Mouse (Mus musculus) lung, embryonic 15.5 days (tissue): ENCODE data around the gene Ripor2. TPM values are rescaled to one million over a fixed set of nuclear protein-coding genes. Genes with fewer than 3 reads are reported as not detected.
"Not testable (repeated sequence)": the region's sequence is repeated elsewhere in the genome, so short reads cannot be mapped to it uniquely, and the experiment has no call there.

Source experiments
- ATAC-seq: fragments of 200-750 bp; cut with Nextera tagmentation; 2 replicates; pipeline ENCODE4 v1.8.0; 2017; ENCODE audit warnings: moderate number of reproducible peaks, borderline replicate concordance; ENCODE audit not compliant: low FRiP score, low TSS enrichment; ENCODE audit errors: extremely low read depth
- H3K27ac ChIP-seq: fragments of 300-500 bp; sonication (generic); 2 replicates; pipeline ENCODE4 v1.5.1; 2015; ENCODE audit warnings: moderate library complexity, mild to moderate bottlenecking, inconsistent platforms
- H3K27me3 ChIP-seq: fragments of 300-500 bp; sonication (generic); 2 replicates; pipeline ENCODE4 v1.6.1; 2015; ENCODE audit warnings: inconsistent platforms
- H3K36me3 ChIP-seq: fragments of 300-500 bp; sonication (generic); 2 replicates; pipeline ENCODE4 v1.6.1; 2015; ENCODE audit warnings: inconsistent platforms
- H3K4me1 ChIP-seq: fragments of 300-500 bp; sonication (generic); 2 replicates; pipeline ENCODE4 v1.6.1; 2015; ENCODE audit warnings: inconsistent platforms
- H3K4me2 ChIP-seq: fragments of 300-500 bp; sonication (generic); 2 replicates; pipeline ENCODE4 v1.6.1; 2015; ENCODE audit warnings: inconsistent platforms, mild to moderate bottlenecking, moderate library complexity
- H3K4me3 ChIP-seq: fragments of 300-500 bp; sonication (generic); 2 replicates; pipeline ENCODE4 v1.5.1; 2015; ENCODE audit warnings: mild to moderate bottlenecking, inconsistent platforms
- H3K9ac ChIP-seq: fragments of 300-500 bp; sonication (generic); 2 replicates; pipeline ENCODE4 v1.6.1; 2015; ENCODE audit warnings: inconsistent platforms
- H3K9me3 ChIP-seq: fragments of 300-500 bp; sonication (generic); 2 replicates; pipeline ENCODE4 v1.6.1; 2016; ENCODE audit warnings: inconsistent platforms
- WGBS: fragments of 180-500 bp; shearing (Covaris S2); methylation state at CpG from one replicate; pipeline ENCODE4 v1.1.7; 2015; 5-methylcytosine and 5-hydroxymethylcytosine counted together
- polyA plus RNA-seq: library from polyadenylated mRNA; unstranded; fragments of >200 nt; fragmentation: Nextera tagmentation; extraction: Ambion mirVana; gene quantifications from 2 replicates; pipeline ENCODE4 v1.2.1, GENCODE M21; 2015

The Ripor2 gene
- polyA plus RNA-seq, 1 experiment from 2014 or later, result 5.4 TPM

DNA sequence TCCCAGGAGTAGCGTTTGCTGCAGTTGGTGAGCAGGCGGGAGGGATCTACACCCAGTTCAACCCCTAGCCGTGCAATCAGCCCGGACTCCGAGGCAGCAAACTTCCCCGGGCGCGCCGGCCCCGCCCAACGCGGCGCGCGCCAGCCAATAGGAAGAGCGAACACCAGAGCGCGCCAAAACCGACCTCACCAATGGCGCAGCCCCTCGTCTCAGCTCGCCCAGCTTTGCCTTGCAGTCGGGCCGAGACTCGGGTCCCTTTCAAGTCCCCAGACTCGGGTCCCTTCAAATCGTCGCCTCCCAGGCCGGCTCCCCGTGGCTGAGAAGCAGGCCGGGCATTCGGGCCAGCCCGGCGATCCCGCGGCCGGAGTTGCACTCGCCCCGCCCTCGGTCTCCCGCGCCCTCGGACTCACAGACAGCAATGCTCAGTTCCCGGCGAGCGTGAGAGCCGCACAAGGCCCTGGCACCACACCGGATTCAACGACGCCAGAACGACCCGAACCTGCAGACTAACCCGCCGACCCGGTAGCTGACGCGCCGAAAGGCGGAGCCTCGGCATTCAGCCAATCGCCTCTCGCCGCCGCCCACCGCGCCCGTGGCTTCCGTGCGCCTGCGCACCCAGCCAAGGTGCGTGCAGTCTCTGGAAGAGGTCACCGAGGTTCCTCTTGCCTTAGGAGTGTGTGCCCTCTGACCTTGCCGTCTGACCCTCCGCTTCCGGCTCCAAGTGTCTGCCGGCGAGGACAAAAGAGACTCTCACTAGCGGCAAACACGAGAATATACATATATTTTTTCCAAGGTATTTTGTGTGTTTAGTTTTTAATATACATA lies 179.6 kb downstream of the Ripor2 start, which contains the start of gene Gmnn:
Gene Gmnn (minus strand): TSS at position 521 of the 825 bp plus-strand sequence.
- Histone ChIP-seq H3K27me3 (no peaks in the 10 kb centered on the region), H3K4me2 (peak within 1 kb of the TSS; percentile 66), H3K27ac (peak within 1 kb of the TSS; percentile 97), H3K36me3 (peaks cover 16% of the 10 kb centered on the region), H3K9me3 (no peaks in the 10 kb centered on the region), H3K9ac (peak within 1 kb of the TSS; percentile 87), H3K4me3 (peak within 1 kb of the TSS; percentile 87), H3K4me1 (peaks cover 14% of the 10 kb centered on the region; the same call in 1 of the 2 replicates)
- under 1% methylated on average over 79 of the region's 79 CpGs for WGBS
- ATAC-seq, result peak; percentile 99

DNA sequence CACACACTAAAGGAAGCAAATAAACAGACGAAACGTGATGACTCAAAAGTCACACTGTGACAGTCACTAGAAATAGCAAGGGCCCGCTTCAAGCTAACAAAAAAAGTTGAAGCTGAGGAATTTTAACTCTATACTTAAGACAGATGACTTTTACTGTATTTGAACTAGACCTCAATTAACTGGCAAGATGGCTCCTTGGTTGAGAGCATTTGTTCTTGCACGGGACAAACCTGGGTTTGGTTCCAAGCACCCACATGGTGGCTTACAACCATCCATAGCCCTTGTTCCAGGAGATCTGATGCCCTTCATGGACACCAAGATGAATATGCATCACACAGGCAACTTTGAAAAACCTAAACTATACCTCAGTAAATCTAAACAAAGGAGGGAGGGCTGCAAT lies 180.3 kb downstream of the Ripor2 start:
- ATAC-seq, result no peak
- Histone ChIP-seq H3K4me3 (peak overlapping the region; percentile 87), H3K27me3 (no peaks in the 10 kb centered on the region), H3K4me1 (peaks cover 14% of the 10 kb centered on the region; the same call in 1 of the 2 replicates), H3K36me3 (peaks cover 10% of the 10 kb centered on the region), H3K4me2 (peak overlapping the region; percentile 66), H3K9me3 (no peaks in the 10 kb centered on the region), H3K27ac (peak overlapping the region; percentile 97; the same call in 1 of the 2 replicates), H3K9ac (peak overlapping the region; percentile 87)
- 18% methylated on average over 4 of the region's 4 CpGs for WGBS

DNA sequence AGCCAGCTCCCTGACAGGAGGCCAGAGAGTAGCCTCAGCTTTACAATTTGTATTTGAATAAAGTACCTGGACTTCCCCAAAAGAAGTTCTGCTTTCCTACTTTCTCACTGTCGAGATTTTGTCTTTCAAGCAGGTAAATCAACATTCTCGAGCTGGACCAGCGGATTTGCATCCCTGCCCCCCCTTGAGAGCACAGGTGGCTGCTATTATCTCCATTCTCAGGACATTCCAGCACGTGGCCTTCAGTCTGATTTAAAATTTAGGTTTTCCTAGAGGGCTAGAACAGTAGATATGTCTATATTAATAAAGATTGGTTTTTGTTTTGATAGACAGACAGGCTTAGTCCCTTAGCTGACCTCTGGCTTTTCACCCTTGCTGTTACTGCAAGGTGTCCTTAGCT lies 185.8 kb downstream of the Ripor2 start:
- H3K27ac ChIP-seq, H3K4me1 ChIP-seq, H3K4me2 ChIP-seq, ATAC-seq, H3K27me3 ChIP-seq, H3K9me3 ChIP-seq, H3K4me3 ChIP-seq, H3K36me3 ChIP-seq, H3K9ac ChIP-seq: not testable (repeated sequence)
- 61% methylated on average over 4 of the region's 4 CpGs for WGBS

DNA sequence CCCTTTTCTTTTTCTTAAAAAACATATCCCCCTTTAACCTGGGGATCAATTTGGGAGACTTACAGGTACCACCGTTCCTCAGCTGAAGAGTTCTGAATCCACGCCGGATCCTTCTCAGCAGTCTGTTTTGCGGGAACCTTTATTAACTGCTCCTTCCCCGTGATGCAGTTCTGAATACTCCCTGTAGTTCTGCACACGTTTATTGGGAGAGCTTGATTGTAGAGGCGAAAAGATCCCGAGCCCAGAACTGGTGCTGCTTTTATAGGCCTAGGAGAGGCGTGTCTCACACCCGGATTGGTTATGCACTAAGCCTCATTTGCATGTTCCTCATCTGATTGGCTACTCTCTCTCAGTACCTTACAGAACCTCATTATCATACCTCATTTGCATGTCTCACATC lies 189.5 kb downstream of the Ripor2 start:
- not testable (repeated sequence) for H3K4me2 ChIP-seq, H3K4me1 ChIP-seq, ATAC-seq, H3K36me3 ChIP-seq, H3K9ac ChIP-seq, H3K27me3 ChIP-seq, H3K27ac ChIP-seq, H3K4me3 ChIP-seq, H3K9me3 ChIP-seq
- WGBS, result 91% methylated on average over 10 of the region's 10 CpGs

DNA sequence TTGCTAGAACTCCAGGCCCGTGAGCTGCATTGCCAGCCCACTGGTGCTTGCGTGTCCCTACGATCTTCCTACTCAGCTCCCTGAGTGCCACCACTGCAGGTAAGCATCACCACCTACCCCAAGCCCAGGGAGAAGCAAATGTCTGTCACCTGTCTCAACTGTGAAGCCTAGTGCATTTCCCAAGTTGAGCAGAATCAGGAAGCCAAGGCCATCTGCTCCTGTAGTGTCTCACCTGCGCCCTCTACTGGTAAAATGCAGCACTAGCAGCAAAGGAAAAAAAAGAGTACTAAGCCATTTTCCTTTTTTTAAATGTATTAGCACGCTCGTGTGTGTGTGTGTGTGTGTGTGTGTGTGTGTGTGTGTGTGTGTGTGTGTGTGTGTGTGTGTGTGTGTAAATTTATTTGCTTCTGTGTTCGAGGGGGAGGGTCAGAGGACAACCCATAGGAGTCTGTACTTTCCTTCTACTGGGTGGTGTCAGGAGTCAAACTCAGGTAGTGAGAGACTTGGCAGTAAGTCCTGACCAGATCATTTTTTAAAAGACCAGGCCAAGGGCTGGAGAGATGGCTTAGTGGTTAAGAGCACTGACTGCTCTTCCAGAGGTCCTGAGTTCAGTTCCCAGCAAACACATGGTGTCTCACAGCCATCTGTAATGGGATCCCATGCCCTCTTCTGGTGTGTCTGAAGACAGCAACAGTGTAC lies 194.3 kb downstream of the Ripor2 start:
- H3K9ac ChIP-seq, result no peak overlapping the region
- no peak overlapping the region for H3K27ac ChIP-seq
- H3K4me2 ChIP-seq, result no peak overlapping the region
- 46% methylated on average over 7 of the region's 7 CpGs for WGBS
- H3K4me3 ChIP-seq, result no peak overlapping the region
- H3K9me3 ChIP-seq, result no peaks in the 10 kb centered on the region
- no peaks in the 10 kb centered on the region for H3K4me1 ChIP-seq
- no peak for ATAC-seq
- H3K27me3 ChIP-seq, result no peaks in the 10 kb centered on the region
- H3K36me3 ChIP-seq, result no peaks in the 10 kb centered on the region

DNA sequence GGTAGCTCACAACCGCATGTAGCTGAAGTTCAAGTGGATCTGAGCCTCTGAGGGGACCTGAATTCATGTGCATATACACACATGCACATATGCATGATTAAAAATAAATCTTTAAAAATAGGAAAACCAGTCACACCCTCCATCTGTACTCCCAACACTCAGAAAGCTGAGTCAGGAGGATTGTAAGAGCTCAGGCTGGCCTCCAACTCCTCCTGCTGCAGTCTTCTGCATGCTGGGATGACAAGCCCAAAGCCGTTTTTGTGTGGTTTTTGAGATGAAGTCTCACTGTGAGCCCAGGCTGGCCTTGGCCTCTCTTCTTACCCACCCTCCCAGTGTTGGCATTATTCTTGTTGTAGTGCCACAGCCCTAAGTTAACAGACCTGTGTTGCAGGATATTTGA lies 196.0 kb downstream of the Ripor2 start:
- ATAC-seq, result no peak
- Histone ChIP-seq H3K4me1 (no peaks in the 10 kb centered on the region), H3K36me3 (no peaks in the 10 kb centered on the region), H3K27ac (no peak overlapping the region), H3K9me3 (no peaks in the 10 kb centered on the region), H3K27me3 (no peaks in the 10 kb centered on the region), H3K9ac (no peak overlapping the region), H3K4me2 (no peak overlapping the region), H3K4me3 (no peak overlapping the region)
- 60% methylated on average over 2 of the region's 2 CpGs for WGBS

DNA sequence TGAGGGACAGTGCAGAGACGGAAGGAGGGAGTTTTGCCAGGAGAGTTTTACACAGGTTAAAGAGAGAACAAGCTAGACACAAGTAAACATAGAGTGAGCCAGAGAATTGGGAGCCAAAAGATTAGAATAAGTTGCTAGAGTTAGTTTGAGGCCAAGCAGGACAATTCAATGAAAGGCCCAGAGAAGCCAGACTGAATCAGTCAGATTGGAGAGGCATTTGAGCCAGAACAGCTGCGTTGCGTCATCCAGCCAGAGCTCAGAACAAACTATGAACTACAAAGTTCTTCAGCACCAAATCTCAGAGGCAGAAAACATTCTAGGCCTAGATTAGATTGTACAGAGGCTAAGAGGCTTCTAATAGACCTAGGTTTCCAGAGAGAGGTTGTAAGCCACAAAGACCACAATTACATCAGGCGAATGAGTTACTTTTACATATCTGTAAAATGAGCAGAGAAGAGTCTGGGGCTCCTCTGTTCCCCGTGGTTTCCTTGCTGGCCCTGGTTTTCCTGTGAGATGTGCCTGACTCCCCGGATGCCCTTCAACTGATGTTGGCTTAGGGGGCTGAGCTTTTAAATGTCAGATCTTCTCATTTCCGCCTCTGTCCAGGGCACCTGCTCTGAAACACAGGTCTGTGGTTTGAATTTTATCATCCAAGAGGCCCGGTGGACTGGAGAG lies 196.9 kb downstream of the Ripor2 start:
- ATAC-seq, result no peak
- WGBS, result 68% methylated on average over 8 of the region's 8 CpGs
- no peak overlapping the region for H3K27ac ChIP-seq

DNA sequence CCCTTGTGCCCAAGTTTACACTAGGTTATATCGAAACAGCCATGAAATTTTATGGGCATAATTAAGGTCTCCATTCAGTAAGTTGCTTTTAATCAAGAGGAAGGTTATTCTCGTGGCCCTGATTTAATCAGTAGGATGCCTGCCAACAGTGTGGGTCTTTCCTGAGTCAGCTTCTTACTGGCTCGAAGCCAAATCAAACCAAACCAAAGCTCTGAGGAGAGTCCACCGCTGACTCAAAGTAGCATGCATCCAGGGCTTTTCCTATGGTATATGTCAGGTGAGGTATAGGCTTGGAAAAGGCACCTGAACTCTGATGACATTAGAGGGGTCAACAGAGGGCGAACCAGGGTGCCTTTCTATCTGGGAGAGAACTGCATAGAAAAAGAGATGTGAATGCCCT lies 199.9 kb downstream of the Ripor2 start:
- Histone ChIP-seq H3K9ac (no peak overlapping the region), H3K27me3 (no peaks in the 10 kb centered on the region), H3K4me3 (no peak overlapping the region), H3K4me1 (no peaks in the 10 kb centered on the region), H3K9me3 (no peaks in the 10 kb centered on the region), H3K27ac (no peak overlapping the region), H3K4me2 (no peak overlapping the region), H3K36me3 (no peaks in the 10 kb centered on the region)
- WGBS, result 44% methylated on average over 5 of the region's 5 CpGs
- ATAC-seq, result no peak; the same call in 1 of the 2 replicates

More for the DNA sequence above, 196.9 kb downstream of the Ripor2 start:
- no peak overlapping the region for H3K9ac ChIP-seq
- no peaks in the 10 kb centered on the region for H3K27me3 ChIP-seq
- H3K4me1 ChIP-seq, result no peaks in the 10 kb centered on the region
- no peaks in the 10 kb centered on the region for H3K36me3 ChIP-seq
- no peak overlapping the region for H3K4me2 ChIP-seq
- H3K4me3 ChIP-seq, result no peak overlapping the region
- no peaks in the 10 kb centered on the region for H3K9me3 ChIP-seq

Other genes starting within 250 kb of the Ripor2 start
- gene Armh2, start 159.0 kb downstream of the Ripor2 start, polyA plus RNA-seq, result not detected in 2 replicates
- gene Gmnn, start 179.7 kb downstream of the Ripor2 start, polyA plus RNA-seq, result 114 and 123 TPM in 2 replicates
- 16.8 and 19.0 TPM in 2 replicates for gene BC005537, start 219.5 kb downstream of the Ripor2 start, polyA plus RNA-seq
- gene Acot13, start 249.4 kb downstream of the Ripor2 start, polyA plus RNA-seq, result 65.4 and 68.6 TPM in 2 replicates
- 57.6 and 58.9 TPM in 2 replicates for gene Tdp2, start 249.5 kb downstream of the Ripor2 start, polyA plus RNA-seq